Mouse (Mus musculus): ENCODE measurements around the gene Kdm2b.

DNA sequence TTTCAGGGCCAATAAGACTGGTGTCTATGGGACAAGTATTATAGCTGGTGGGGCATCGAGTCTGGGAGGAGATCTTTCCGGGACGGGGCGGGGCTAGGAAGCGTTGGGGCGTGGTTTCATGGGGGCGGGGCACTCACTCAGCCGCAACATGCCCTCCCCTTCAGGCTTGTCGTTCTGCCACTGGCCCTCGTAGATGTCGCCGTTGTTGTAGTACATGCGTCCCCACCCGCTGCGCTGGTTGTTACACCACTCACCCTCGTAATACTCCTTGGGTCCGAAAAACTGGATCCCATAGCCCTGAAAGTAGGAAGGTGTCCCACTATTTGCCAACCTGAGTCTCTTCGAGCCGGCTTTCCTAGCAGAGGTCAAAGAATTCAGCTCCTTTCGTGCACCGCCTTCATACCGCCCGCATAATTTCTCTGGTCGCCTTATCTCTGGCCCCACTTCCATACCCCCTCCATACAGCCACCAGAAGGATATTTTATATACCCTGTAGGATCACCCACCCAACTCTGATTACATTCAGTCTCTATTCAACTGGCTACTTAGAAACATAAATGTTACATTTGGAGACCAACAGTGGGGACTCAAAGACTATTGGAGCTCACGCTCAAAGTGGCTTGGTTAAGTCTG is 49.6 kb upstream of the Kdm2b start:
- no peak for TF ChIP-seq EP300 (IDR thresholded peaks at IDR 0.05; ENCODE audit: low read depth in 1 of 2, low read length in 2 of 2)
- TF ChIP-seq MAFK (IDR thresholded peaks at IDR 0.05; ENCODE audit: borderline replicate concordance, low read depth, low read length), result no peak
- TF ChIP-seq CTCF (IDR thresholded peaks at IDR 0.05 in 2 of 3, conservative IDR thresholded peaks at IDR 0.05 in 1 of 3; ENCODE audit: control insufficient read depth in 1 of 3, insufficient read depth in 1 of 3, low read depth in 2 of 3, low read length in 3 of 3, poor library complexity in 1 of 3, severe bottlenecking in 1 of 3), result no peak
- no peak for TF ChIP-seq MAX (IDR thresholded peaks at IDR 0.05; ENCODE audit: low read length)
- TF ChIP-seq GABPA (IDR thresholded peaks at IDR 0.05; ENCODE audit: low read depth, low read length), result no peak
- TF ChIP-seq USF1 (IDR thresholded peaks at IDR 0.05; ENCODE audit: low read depth, low read length), result no peak
- peak; percentile 48; the same call in 1 of the 2 replicates for TF ChIP-seq GATA1 (IDR thresholded peaks at IDR 0.05; ENCODE audit: low read depth, low read length)
- no peak; the same call in 1 of the 2 replicates for TF ChIP-seq TCF12 (IDR thresholded peaks at IDR 0.05; ENCODE audit: low read depth, low read length)
- no peak for TF ChIP-seq CHD1 (IDR thresholded peaks at IDR 0.05; ENCODE audit: low read depth, low read length)

All from MEL (cell line).